ENCODE assay signal across 8 mouse cellular contexts in the genomic region with DNA sequence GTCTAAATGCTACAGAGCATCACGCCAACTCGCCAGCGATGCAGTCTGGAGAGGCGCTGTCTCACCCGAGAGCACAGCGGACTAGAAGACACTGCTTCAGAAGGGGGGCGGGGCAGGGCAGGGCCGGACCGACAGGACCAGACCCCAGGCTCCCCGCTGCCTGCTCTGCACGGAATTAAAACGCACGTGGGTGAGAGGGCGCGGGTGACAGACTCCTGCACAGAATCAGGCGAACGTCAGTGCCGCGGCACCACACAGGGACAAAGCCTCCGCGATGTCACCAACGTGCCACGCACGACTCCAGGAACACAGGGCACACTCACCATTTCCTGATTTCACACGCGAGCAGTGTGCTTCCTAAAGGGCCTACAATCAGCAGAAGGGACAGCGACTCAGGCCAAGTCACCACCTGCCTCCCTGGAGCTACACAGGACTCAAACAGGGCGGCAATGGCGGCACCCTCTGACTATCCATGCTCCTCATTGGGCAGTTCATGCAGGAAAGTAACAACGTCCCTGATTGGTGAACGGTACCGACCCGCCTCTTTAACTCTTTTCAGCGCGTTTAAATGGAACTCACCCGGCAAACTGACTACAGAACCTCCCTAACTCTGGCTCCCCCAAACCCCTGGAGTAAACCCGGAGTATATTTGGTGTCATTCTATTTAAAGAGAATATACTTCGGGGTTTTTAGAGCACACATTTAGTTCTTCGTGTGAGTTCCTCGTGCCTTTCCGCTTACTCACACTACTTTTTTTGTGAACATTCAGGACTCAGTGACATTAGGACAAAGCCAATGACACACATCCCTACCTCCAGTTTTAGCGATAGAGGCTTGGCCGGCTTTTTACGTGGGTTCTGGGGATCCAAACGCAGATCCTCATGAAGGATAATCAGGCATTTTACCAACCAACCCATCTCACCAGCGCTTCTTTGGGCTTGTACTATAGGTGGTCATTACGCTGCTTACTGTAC. TPM values are rescaled to one million over a fixed set of nuclear protein-coding genes. Genes with fewer than 3 reads are reported as not detected.
A peak's percentile ranks its signal among the peaks of the same experiment; 100 is the strongest.
DNase-seq lines count a peak whose midpoint lies in the region; ATAC-seq and TF ChIP-seq lines count a peak whose summit lies in the region.

A gene (minus strand): TSS at position 468 of the 974 bp plus-strand sequence.

- no peaks in the 10 kb centered on the region for H3K36me3 ChIP-seq in E14TG2a.4 (ENCODE audit: insufficient read depth, low read length)
- H3K36me3 ChIP-seq in forebrain, embryonic 12.5 days (replicated peaks), result no peaks in the 10 kb centered on the region
- H3K36me3 ChIP-seq in heart, postnatal 0 days (replicated peaks; ENCODE audit: control insufficient read depth, insufficient read depth, low read length), result no peaks in the 10 kb centered on the region
- H3K36me3 ChIP-seq in liver, embryonic 16.5 days (ENCODE audit: control insufficient read depth, insufficient read depth), result no peaks in the 10 kb centered on the region
- H3K36me3 ChIP-seq in neural tube, embryonic 13.5 days, result no peaks in the 10 kb centered on the region
- H3K36me3 ChIP-seq in testis, adult 2 months (ENCODE audit: control insufficient read depth, insufficient read depth, low read length), result no peaks in the 10 kb centered on the region

- H3K9ac ChIP-seq in forebrain, embryonic 12.5 days, result peak within 1 kb of the TSS; percentile 84
- peak within 1 kb of the TSS; percentile 77 for H3K9ac ChIP-seq in heart, postnatal 0 days (replicated peaks; ENCODE audit: low read depth, low read length)
- H3K9ac ChIP-seq in liver, embryonic 16.5 days (ENCODE audit: low read depth, low read length), result peak within 1 kb of the TSS; percentile 86
- peak within 1 kb of the TSS; percentile 92 for H3K9ac ChIP-seq in neural tube, embryonic 13.5 days

- DNase-seq in c-Kit-positive CD71-positive TER-119-positive erythroid progenitor cells, embryonic 14.5 days (ENCODE audit: low spot score), result peak; percentile 89
- peak; percentile 95 for DNase-seq in heart, postnatal 0 days (ENCODE audit: low spot score)
- peak; percentile 85 to 91 for DNase-seq in kidney, postnatal 4 days

- peak within 1 kb of the TSS; percentile 88 for H3K27ac ChIP-seq in forebrain, embryonic 12.5 days
- peak within 1 kb of the TSS; percentile 81 for H3K27ac ChIP-seq in heart, postnatal 0 days (ENCODE audit: low read depth)
- H3K27ac ChIP-seq in liver, embryonic 16.5 days (ENCODE audit: low read length), result peak within 1 kb of the TSS; percentile 80
- H3K27ac ChIP-seq in neural tube, embryonic 13.5 days (replicated peaks), result peak within 1 kb of the TSS; percentile 91
- H3K27ac ChIP-seq in testis, adult 2 months (ENCODE audit: control insufficient read depth, insufficient read depth, low read depth, low read length), result peak within 1 kb of the TSS; percentile 88

- peak within 1 kb of the TSS; percentile 95 for H3K4me3 ChIP-seq in E14TG2a.4 (replicated peaks; ENCODE audit: low read length)
- H3K4me3 ChIP-seq in forebrain, embryonic 12.5 days (replicated peaks), result peak within 1 kb of the TSS; percentile 94
- peak within 1 kb of the TSS; percentile 87 for H3K4me3 ChIP-seq in heart, postnatal 0 days (ENCODE audit: low read depth, low read length)
- H3K4me3 ChIP-seq in liver, embryonic 16.5 days (ENCODE audit: low read depth, low read length), result peak within 1 kb of the TSS; percentile 92
- peak within 1 kb of the TSS; percentile 96 for H3K4me3 ChIP-seq in neural tube, embryonic 13.5 days
- H3K4me3 ChIP-seq in testis, adult 2 months (ENCODE audit: control insufficient read depth, low read depth, low read length), result peak within 1 kb of the TSS; percentile 99

- peak; percentile 73 for TF ChIP-seq POLR2A in testis, adult 2 months (IDR thresholded peaks at IDR 0.05; ENCODE audit: control insufficient read depth, low read depth, low read length)

- TF ChIP-seq EP300 in heart, postnatal 0 days (IDR thresholded peaks at IDR 0.05; ENCODE audit: low read depth), result no peak

- no peaks in the 10 kb centered on the region for H3K27me3 ChIP-seq in E14TG2a.4 (ENCODE audit: insufficient read depth, low read length)
- H3K27me3 ChIP-seq in forebrain, embryonic 12.5 days, result 0 out of 2 replicates have a peak, but pooled peaks cover 2% of the 10 kb centered on the region
- H3K27me3 ChIP-seq in heart, postnatal 0 days (ENCODE audit: control insufficient read depth, insufficient read depth, low read length), result no peaks in the 10 kb centered on the region
- no peaks in the 10 kb centered on the region for H3K27me3 ChIP-seq in liver, embryonic 16.5 days (ENCODE audit: control insufficient read depth, insufficient read depth, low read depth, low read length)
- no peaks in the 10 kb centered on the region for H3K27me3 ChIP-seq in neural tube, embryonic 13.5 days
- H3K27me3 ChIP-seq in testis, adult 2 months (ENCODE audit: control insufficient read depth, insufficient read depth, low read length), result no peaks in the 10 kb centered on the region

- H3K4me2 ChIP-seq in forebrain, embryonic 12.5 days, result peak within 1 kb of the TSS; percentile 65
- H3K4me2 ChIP-seq in heart, postnatal 0 days (ENCODE audit: low read depth, low read length), result peak within 1 kb of the TSS; percentile 77
- H3K4me2 ChIP-seq in liver, embryonic 16.5 days (ENCODE audit: low read depth, low read length), result peak within 1 kb of the TSS; percentile 82
- peak within 1 kb of the TSS; percentile 68 for H3K4me2 ChIP-seq in neural tube, embryonic 13.5 days

- 4% methylated on average over 47 of the region's 47 CpGs for WGBS in forebrain, embryonic 12.5 days
- WGBS in heart, postnatal 0 days, result 4% methylated on average over 47 of the region's 47 CpGs
- 4% methylated on average over 47 of the region's 47 CpGs for WGBS in liver, embryonic 16.5 days (ENCODE audit: insufficient replicate concordance)
- 4% methylated on average over 47 of the region's 47 CpGs for WGBS in neural tube, embryonic 13.5 days

- no peak for TF ChIP-seq CTCF in E14TG2a.4 (conservative IDR thresholded peaks at IDR 0.05; ENCODE audit: low read length)
- peak; percentile 4; the same call in 1 of the 2 replicates for TF ChIP-seq CTCF in heart, postnatal 0 days (IDR thresholded peaks at IDR 0.05; ENCODE audit: low read depth)
- no peak for TF ChIP-seq CTCF in testis, adult 2 months (IDR thresholded peaks at IDR 0.05; ENCODE audit: control insufficient read depth, insufficient read depth, insufficient replicate concordance, low read depth, low read length)

- ATAC-seq in forebrain, embryonic 12.5 days (ENCODE audit: low FRiP score), result peak; percentile 100
- peak; percentile 100 for ATAC-seq in heart, postnatal 0 days (ENCODE audit: insufficient read depth, low read depth)
- ATAC-seq in liver, embryonic 16.5 days (ENCODE audit: low read depth), result peak; percentile 100
- ATAC-seq in neural tube, embryonic 13.5 days (ENCODE audit: low read depth), result peak; percentile 100

- H3K4me1 ChIP-seq in E14TG2a.4 (replicated peaks; ENCODE audit: low read depth, low read length), result peaks cover 22% of the 10 kb centered on the region
- peaks cover 8% of the 10 kb centered on the region for H3K4me1 ChIP-seq in forebrain, embryonic 12.5 days
- no peaks in the 10 kb centered on the region for H3K4me1 ChIP-seq in heart, postnatal 0 days (ENCODE audit: control insufficient read depth, insufficient read depth)
- H3K4me1 ChIP-seq in liver, embryonic 16.5 days (ENCODE audit: control insufficient read depth, low read depth, low read length), result peaks cover 7% of the 10 kb centered on the region
- H3K4me1 ChIP-seq in neural tube, embryonic 13.5 days (replicated peaks), result peaks cover 13% of the 10 kb centered on the region
- peaks cover 4% of the 10 kb centered on the region for H3K4me1 ChIP-seq in testis, adult 2 months (ENCODE audit: control insufficient read depth, insufficient read depth, low read length)

- peaks cover 16% of the 10 kb centered on the region; the same call in 1 of the 2 replicates for H3K9me3 ChIP-seq in E14TG2a.4 (ENCODE audit: low read length)
- no peaks in the 10 kb centered on the region for H3K9me3 ChIP-seq in forebrain, embryonic 12.5 days
- H3K9me3 ChIP-seq in heart, postnatal 0 days (replicated peaks; ENCODE audit: control insufficient read depth, low read length), result no peaks in the 10 kb centered on the region
- no peaks in the 10 kb centered on the region for H3K9me3 ChIP-seq in liver, embryonic 16.5 days (replicated peaks; ENCODE audit: control insufficient read depth, low read length)
- no peaks in the 10 kb centered on the region for H3K9me3 ChIP-seq in neural tube, embryonic 13.5 days

RNA-seq across cellular contexts. Expression of the gene that starts here (rescaled TPM):
- polyA plus RNA-seq in forebrain, embryonic 12.5 days (2016; fragmentation: Nextera tagmentation; extraction: Ambion mirVana), result 16.0 and 18.0 TPM in 2 replicates
- 2.3 and 5.4 TPM in 2 replicates for total RNA-seq in heart, postnatal 0 days (2014; rRNA removed; ENCODE audit: low replicate concordance)
- 3.4 and 3.6 TPM in 2 replicates for polyA plus RNA-seq in heart, postnatal 0 days (2015; fragmentation: Nextera tagmentation; extraction: Ambion mirVana)
- polyA plus RNA-seq in liver, embryonic 16.5 days (2015; fragmentation: Nextera tagmentation; extraction: Ambion mirVana), result 2.1 and 2.3 TPM in 2 replicates
- polyA plus RNA-seq in neural tube, embryonic 13.5 days (2015; fragmentation: Nextera tagmentation; extraction: Ambion mirVana), result 12.9 and 15.2 TPM in 2 replicates
- 3.1 and 3.9 TPM in 2 replicates for polyA plus RNA-seq in testis, adult 2 months (2012; rRNA removed)

Comparison
In these comparisons a context has a peak if more than half of its experiments do, and no peak if none do; other contexts are left out.
1. Peak in every context shown above with its lines: DNase-seq, ATAC-seq, H3K4me3 ChIP-seq and H3K27ac ChIP-seq.